Mouse (Mus musculus) testis, postnatal 14 days (tissue): ENCODE results near the gene Birc2.
"Not testable (repeated sequence)": the region's sequence is repeated elsewhere in the genome, so short reads cannot be mapped to it uniquely, and the experiment has no call there.

Experiments used
- DNase-seq: peaks from one replicate; pipeline ENCODE4 v3.0.0; 2021; ENCODE audit warnings: low spot score

Gene Birc2

DNA sequence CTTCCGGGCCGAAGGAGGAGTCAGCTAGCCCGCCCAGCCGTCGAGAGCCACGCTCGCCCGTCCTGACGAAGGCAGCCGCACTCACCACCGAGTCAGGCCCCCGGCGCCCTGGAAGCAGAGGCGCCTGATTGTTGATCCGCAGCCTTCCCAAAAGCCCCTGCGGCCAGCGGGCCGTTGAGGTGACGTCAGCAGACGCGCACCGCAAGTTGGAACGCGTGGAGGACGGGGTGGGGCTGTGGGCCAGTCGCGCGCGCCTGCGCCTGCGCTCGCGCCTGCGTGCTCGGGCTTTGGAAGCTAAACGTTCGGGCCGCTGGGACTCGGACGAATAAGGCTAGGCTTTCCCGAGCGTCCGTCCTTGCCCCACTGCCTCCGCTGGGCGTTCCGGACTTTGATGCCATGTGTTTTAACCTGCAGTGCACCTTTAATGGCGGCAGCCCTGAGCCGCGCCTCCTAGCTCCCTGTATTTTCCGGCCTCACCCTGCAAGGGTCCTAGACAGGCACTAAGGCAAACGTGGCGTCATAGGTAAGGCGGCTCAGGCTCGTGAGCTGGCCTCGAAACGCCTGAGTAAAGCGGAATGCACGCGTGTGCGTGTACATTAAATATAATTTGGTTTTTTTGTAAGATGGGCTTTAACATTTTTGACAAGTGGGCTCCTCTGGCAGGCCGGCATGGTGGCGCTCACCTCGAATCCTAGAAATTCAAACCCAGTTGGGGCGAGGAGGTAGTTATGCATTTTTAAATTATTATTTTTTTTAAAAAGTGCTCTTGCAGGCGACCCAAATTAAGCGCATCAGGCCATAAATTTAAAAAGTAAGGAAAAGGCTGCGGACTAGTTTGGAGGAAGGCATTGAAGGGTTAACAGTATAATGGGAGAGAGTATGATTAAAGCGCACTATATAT lies at the start of gene Birc2:
Gene Birc2 (minus strand): TSS at position 160 of the 901 bp plus-strand sequence.
- peak; percentile 96 for DNase-seq

DNA sequence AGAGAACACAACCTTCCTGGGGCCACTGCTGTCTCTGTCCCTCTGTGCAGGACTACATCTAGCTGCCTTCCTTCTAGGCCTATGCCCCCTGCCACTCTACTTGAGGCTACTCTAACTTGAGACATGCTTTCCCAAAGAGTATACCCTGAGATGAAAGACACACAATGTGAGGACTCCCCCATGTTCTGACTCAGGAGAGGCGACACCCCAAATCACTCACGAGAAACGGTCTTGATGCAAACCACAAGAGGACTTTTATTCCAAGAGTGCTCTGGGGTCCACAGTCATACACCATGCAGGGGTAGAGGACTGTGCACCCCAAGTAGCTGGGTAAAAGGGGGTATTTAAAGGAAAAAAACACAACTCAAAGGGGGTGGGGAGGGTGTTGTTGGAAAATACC lies 47.5 kb upstream of the Birc2 start:
- no peak for DNase-seq

DNA sequence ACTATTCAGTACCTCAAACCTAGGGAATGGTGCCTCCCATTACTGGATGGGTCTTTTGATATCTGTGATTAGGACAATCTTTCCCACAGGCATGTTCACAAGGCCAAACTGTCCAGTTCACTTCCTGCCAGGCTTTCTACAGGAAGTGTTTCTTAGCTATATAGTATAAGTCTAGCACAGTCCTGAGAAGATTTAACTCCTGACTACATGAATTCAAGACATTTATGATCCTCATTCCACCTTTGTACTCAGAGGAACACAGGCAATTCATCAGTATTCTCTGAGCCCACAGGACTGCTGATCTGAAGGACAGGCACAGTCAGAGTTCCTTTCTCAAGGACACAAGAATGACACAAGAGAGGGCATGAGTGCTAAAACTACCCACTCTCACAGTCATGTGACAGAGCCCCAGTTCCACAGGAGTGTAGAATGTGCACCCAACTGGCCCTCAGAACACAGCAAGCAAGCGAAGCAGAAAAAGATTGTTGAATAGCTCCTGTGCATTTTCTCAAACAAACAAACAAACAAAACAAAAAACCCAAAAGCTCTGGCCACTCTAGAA lies 45.5 kb upstream of the Birc2 start:
- DNase-seq: no peak

DNA sequence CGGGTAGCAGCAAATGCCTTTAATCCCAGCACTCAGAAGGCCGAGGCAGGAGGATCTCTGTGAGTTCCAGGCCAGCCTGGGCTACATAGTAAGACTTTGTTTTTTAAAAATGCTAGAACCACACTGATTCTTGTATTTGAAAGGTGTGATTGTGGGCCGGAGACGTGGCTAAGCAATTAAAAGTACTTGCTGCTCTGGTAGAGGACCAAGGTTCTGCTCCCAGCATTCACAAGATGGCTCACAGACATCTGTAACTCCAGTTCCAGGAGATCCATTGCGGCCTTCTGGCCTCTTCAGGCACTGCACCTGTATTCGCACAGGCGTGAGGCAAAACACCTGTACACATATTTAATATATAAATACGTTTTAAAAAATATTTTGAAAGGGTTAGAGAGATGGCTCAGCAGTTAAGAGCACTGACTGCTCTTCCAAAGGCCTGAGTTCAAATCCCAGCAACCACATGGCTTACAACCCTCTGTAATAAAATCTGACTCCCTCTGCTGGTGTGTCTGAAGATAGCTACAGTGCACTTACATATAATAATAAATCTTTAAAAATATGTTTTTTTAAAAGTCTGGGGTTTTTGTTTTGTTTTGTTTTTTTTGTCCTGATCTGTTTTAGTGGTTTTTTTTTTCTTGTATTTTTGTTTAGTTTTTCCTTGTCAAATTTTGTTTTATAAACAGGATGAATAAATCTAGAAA lies 36.8 kb upstream of the Birc2 start:
- no peak for DNase-seq

DNA sequence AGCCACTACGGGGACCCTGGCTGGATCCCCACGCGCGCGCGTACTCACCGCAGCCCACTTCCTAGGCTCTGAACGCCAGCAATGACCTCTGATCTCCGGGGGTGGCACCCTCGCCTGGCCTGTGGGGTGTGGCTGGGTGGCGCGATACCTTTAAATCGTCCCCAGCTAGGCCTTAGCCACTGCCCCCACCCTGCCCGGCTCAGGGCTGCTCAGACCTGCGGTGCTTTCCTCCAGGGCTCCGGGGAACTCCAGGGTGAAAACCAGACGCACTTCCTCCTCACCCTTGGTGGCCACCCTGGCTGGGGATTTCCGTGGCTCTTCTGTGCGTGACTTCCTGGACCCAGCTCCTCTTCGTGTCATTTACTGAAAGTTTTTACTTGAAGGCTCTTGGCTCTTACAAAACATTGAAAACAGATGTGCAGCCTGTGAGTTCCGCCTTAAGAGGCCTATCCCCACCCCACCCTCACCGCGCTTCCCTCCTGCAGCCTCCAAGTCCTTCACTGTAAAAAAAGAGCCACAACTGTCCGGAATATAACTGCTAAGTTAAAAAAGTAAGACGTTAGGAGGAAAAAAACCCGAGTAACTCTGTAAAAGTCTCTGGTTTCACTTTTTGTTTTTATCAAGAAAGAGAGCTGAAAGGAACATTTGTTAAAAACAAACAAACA lies 36.0 kb upstream of the Birc2 start, which contains the start of gene Birc3:
Gene Birc3 (minus strand): TSS at position 412 of the 665 bp plus-strand sequence.
- DNase-seq: peak; percentile 56

DNA sequence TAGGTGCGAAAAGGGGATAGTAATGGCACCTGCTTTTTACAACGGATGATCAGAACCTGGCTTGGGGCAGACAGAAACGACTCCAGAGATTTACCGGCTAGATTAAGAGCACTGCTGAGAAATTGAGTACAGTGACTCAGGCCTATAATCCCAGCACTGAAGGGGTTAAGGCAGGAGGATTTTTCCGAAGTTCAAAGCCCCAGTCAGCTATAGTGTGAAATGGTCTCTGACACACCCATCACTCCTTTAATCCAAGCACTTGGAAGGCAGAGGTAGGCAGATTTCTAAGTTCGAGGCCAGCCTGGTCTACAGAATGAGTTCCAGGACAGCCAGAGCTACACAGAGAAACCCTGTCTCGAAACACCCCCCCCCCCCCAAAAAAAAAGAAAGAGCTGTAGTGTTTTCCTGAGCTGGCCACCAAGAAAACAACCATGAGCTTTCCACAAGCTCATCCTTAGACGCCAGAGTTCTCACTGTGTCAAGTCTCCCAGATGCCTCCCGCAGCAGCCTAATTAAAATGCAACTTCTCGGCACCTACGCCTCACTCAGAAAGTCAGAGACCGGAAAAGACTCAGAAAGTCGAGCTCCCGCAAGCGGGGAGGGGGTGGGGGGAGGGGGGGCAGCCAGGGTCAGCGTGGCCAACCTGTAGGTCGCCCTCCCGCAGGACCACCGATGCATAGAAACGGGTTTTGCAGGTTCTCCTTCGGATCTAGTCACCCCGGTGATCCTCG lies 35.3 kb upstream of the Birc2 start:
- peak; percentile 15 for DNase-seq

DNA sequence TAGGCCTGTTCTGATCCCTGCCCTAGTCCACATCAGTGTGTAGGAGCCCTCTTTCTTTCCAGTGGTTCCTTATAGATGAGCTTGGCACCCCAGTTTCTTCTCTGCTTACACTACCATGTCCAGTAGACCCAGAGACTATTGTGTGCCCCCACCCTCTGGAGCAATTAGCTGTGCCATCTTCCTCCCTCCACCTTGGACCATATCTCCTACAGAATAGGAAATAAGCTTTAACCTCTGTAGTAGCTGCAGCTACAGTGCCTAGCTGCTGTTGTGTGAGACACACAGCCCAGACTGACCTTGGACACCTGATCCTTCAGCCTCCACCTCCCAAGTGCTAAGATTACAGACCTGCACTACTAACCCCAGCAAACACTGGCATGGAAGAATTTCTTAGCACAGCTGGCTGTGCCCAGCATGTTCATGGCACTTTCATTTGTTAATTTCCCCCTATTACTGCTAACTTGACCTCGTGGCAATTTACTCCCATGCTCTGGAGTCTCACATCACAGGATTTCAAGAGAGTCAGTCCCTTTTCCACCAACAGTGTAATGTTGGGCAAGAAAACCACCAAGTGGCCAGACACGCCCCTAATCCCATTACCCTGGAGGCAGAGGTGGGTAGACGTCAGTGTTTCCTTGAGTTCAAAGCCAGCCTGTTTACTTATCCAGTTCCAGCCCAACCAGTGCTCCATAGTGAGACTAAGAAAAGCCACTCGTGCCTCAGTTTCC lies 34.6 kb upstream of the Birc2 start:
- DNase-seq: no peak

DNA sequence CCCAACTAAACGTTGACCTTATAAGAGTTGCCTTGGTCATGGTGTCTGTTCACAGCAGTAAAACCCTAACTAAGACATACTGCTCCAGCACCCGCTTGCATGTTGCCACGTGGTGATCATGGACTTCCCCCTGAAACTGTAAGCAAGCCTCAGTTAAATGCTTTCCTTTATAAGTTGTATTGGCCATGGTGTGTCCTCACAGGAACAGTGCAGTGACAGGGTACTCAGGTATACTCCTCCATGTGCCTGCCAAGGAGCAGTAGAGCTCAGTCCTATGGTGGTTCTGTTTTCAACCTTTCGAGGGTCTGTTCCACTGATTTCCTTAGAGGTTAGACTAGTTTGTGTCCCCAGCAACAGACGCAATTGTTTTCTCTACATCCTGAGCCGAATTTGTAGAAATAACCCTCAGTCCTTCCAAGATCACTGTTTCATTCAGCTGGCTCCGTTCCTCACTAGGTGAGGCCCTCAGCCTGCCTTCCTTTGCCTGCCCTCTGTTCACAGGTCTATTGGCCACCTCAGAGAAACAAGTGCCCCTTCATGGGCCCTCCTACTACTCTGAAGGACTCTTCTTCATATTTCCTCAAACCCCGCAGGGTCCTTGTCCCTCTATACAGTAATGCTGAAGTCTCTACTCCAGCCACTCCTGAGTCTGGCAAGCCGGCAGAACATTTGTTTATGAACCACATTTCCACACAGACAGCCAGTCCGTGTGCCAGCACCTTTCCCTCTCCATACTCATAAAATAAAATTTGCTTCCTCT lies 33.9 kb upstream of the Birc2 start:
- no peak for DNase-seq

DNA sequence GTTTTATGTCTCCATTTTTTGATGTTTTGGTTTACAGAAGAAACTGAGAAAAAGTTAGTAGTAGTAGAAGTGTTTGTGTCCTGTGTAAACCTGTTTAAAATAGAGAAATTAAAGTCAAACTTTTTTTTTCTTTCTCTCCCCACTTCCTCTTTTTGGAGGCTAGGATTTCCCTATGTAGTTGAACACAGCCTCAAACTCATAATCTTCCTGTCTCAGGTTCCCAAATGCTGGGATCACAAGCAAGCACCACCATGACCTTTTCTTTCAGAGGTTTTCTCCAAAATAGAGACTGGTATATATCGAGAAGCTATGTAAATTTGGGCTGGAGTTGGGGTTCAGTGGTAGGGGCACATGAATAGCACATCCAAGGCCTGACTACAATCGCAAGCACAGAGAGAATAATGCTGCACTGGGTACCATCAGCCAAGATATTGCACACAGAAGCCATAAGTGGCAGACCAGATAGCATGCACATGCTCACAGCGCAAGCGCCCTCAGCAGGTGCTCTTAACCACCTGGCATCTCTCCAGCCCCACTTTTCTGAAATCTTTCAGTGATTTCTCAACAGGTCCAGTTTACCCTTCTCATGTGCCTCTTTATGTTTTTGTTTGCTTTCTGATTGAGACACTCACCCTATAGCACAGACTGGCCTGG lies 32.1 kb upstream of the Birc2 start:
- no peak for DNase-seq

DNA sequence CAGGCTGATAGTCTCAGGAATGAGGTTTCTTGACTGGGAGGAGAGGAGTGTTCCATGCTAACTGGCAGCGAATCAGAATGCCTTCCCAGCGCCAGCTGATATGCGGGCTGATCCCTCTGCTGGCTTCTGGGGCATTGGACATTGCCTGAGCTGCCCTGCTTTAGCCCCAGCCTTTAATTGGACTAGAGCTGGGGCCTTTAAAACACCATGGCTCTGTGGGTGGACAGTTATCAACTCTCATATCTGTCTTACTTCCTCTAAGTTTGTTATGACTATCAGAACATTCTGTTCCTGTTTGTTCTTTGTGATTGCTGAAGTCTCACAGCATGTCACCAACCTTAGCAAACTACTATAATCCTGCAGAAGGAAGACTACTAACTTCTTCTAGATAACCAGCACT lies 31.1 kb upstream of the Birc2 start:
- DNase-seq: peak; percentile 62

DNA sequence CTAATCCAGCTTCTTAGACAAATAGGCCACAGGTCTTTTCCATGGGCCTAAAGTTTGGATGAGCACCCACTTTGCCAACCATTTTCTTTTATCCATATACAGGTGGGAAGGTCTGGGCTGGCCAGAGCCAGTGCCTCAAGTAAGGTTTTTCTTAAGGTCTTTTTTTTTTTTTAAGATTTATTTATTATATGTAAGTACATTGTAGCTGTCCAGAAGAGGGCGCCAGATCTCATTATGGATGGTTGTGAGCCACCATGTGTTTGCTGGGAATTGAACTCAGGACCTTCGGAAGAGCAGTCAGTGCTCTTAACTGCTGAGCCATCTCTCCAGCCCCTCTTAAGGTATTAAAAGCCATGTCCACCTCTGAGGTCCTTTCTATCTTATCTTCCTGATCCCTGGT lies 30.1 kb upstream of the Birc2 start:
- DNase-seq: not testable (repeated sequence)

DNA sequence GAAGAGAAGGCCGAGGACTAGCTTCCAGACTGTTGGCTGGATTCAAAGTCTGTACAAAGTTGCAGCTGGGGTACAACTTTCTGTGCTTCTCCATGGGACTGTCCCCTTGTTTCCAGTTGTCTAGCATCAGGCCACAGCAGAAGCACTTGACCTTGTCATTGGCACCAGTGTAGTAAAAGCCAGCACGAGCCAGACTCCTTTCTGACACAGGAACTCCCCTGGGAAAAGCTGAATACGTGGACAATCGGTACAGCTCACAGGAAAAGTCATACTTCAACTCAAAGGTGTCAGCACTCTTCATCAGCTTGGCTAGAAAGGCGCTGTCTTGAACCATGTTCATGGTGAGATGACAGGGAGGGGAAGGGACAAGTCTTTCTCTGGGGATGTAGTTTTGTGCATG lies 24.1 kb upstream of the Birc2 start:
- DNase-seq: no peak

DNA sequence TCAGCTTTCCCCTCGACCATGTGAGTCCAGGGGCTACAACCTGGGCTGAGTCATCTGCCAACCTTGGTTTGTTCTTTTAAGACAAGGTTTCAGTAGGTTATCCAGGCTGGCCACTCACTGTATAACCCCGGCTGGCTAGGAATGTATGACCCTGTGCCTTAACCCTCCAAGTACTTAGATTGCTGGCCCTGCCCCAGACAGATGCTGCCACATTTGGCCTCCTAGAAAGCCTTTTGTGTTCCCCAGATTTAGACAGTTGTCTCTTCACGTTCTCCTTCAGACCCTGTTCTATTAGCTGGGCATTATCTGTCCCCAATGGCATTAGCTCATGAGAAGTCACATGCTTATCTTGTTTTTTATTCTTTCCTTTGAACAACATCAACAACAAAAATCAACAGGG lies 19.0 kb upstream of the Birc2 start:
- DNase-seq: no peak

DNA sequence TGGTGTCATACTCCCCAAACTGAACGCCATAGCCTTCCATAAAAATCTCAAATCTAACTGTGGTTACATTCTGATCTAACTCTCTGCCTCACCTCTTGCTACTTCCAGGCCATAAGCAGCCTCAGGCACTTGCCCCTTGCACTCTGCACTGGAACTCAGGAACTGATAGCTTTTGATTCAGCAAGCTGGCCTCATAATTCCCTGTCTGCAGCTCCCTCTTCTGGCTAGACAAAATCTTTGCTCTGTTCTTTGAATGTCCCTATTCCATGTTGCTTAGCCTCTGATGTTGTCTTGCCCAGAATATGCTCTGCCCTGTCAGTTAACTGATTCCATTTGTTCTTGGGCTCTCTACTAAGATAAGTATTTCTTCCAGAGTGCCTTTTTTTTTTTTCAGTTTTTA lies 18.5 kb upstream of the Birc2 start:
- DNase-seq: peak; percentile 24

DNA sequence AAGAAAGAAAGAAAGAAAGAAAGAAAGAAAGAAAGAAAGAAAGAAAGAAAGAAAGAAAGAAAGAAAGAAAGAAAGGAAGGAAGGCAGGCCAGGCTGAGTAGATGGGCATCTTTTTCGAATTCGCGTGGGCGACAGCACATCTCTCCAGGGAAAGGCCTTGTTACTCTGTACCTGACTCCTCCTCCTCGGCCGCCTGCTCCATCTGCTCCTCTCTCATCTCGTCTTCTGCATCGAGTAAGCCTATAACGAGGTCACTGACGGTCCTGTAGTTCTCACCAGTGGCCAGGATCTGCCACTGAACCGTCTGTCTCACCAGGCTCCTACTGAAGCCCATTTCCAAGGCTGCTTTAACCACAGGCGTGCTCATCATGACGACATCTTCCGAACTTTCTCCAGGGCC lies 17.3 kb upstream of the Birc2 start:
- not testable (repeated sequence) for DNase-seq

DNA sequence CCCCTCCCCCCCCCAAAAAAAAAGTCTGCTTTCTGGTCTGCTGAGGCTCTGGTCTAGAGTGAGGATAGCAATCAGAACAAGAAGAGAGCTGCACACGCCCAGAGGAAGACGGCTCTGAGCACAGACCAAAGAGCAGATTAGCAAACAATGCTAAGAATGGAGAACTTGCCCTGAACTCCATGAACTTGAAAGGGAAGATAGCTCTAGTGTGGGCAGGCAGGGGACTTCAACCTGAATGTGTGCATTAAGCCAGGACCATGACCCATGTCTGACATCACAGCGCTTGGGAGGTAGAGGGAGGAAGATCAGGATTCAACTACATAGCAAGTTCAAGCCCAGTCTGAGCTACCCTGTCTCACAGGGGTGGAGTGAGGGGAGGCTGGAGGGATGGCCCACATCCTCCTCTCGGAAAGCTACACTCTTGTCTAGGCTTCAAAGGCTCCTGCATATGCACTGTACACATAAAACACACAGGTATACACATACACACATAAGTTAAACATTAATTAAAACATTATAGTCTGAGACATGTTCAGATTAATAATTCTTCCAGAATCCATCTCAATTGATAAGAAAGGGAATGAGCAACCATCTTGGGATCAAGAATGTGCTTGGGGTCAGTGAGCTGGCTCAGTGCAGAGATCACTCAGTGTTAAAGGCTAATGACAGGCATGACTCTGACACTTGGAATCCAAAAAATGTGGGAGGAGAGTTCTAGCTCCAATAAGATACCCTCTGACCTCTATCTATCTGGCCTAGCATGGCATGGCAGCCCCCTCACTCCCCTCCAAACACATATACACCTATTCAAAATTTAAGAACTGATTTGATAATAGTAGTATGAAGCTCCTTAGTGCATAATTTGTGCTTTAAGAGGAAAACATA lies 15.7 kb upstream of the Birc2 start:
- no peak for DNase-seq

DNA sequence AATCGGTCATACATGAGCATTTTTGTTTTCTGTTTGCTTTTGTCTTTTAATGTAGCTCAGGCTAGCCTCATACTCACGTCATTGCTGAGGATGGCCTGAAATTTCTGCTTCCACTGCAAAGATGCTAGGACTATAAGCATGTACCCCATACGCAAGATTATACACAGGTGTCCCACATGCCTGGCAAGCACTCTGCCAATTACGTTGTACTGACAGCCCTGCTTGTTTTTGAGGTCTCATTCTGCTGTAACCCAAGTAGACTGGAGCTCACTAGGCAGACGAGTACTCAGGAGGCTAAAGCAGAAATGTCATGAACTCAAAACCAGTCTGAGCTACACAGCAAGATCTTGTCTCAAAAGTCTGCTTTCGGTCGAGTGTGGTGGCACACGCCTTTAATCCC lies 15.0 kb upstream of the Birc2 start:
- DNase-seq: no peak

DNA sequence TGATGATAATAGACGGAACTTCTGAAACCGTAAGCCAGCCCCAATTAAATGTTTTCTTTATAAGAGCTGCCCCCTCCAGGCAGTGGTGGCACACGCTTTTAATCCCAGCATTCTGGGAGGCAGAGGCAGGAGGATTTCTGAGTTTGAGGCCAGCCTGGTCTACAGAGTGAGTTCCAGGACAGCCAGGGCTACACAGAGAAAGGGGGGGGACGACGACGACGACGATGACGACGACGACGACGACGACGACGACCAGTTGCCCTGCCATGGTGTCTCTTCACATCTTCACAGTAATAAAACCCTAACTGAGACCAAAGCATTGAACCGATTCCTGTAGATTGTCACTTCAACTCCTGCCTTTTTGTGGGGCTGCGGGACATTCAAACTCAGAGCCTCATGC lies 11.3 kb upstream of the Birc2 start:
- no peak for DNase-seq
